Mouse (Mus musculus) CD4-positive, CD25-positive, alpha-beta regulatory T cell, adult 4 months (primary cell): ENCODE results near the gene Rtl5. TPM values are rescaled to one million over a fixed set of nuclear protein-coding genes. Genes with fewer than 3 reads are reported as not detected.

Experiments used
- polyA plus RNA-seq, 2 experiments: library from polyadenylated mRNA; unstranded; fragments of 100-300 nt; shearing (Covaris generic); gene quantifications; one replicate each; pipeline ENCODE4 v1.2.1; 2017

Rtl5 gene
- polyA plus RNA-seq, 2 experiments from 2014 or later, result 0.50 to 2.3 TPM

Other genes starting within 250 kb of the Rtl5 start
- gene Nhsl2, start 221.9 kb downstream of the Rtl5 start, polyA plus RNA-seq, result 1 to 10 TPM; 1.4 to 2.2 TPM
- gene Pin4, start 48.1 kb upstream of the Rtl5 start, polyA plus RNA-seq, result 10 to 100 TPM; 17.9 to 60.8 TPM
- gene Ercc6l, start 85.8 kb upstream of the Rtl5 start, polyA plus RNA-seq, result 1 to 10 TPM; 1.4 to 3.7 TPM
- gene Rps4x, start 118.1 kb upstream of the Rtl5 start, polyA plus RNA-seq, result 1,000 to 10,000 TPM; 1,685 to 1,975 TPM
- not detected for gene Cited1, start 180.9 kb upstream of the Rtl5 start, polyA plus RNA-seq